ENCODE assay signal across 11 mouse cellular contexts in genomic region chr6:90709929-90710777, GRCm38 (mm10).
DNase-seq lines count a peak whose midpoint lies in the region; ATAC-seq and TF ChIP-seq lines count a peak whose summit lies in the region.
"Had no signal": no experiment of that assay in that cellular context is flagged by ENCODE, and none has a peak within 500 bp of the region (broad histone marks: within the 10 kb centered on the region; RNA-seq: fewer than 3 reads in every experiment).

No protein-coding gene starts in this region.

- peaks cover 58% of the 10 kb centered on the region for H3K4me1 ChIP-seq in intestine, embryonic 15.5 days (replicated peaks)
- H3K4me1 ChIP-seq in intestine, postnatal 0 days (replicated peaks; ENCODE audit: control insufficient read depth, insufficient read depth, low read length) = peaks cover 35% of the 10 kb centered on the region
- peaks cover 81% of the 10 kb centered on the region for H3K4me1 ChIP-seq in liver, embryonic 11.5 days (replicated peaks; ENCODE audit: control insufficient read depth, insufficient read depth, low read length)
- peaks cover 60% of the 10 kb centered on the region for H3K4me1 ChIP-seq in midbrain, embryonic 15.5 days

- WGBS in intestine, embryonic 15.5 days = 81% methylated on average over 9 of the region's 9 CpGs
- WGBS in intestine, postnatal 0 days = 78% methylated on average over 9 of the region's 9 CpGs
- WGBS in liver, embryonic 11.5 days = 70% methylated on average over 9 of the region's 9 CpGs
- 78% methylated on average over 9 of the region's 9 CpGs for WGBS in midbrain, embryonic 15.5 days

- H3K4me3 ChIP-seq in intestine, embryonic 15.5 days (replicated peaks) = no peak overlapping the region
- H3K4me3 ChIP-seq in intestine, postnatal 0 days (ENCODE audit: low read depth, low read length) = no peak overlapping the region
- 0 out of 2 replicates have a peak overlapping the region, but pooled peaks have one; percentile 1 for H3K4me3 ChIP-seq in liver, embryonic 11.5 days (ENCODE audit: low read depth, low read length)
- no peak overlapping the region for H3K4me3 ChIP-seq in midbrain, embryonic 15.5 days

- no peak overlapping the region for H3K27ac ChIP-seq in intestine, embryonic 15.5 days
- H3K27ac ChIP-seq in intestine, postnatal 0 days (ENCODE audit: low read depth, low read length) = no peak overlapping the region
- peak overlapping the region; percentile 85 for H3K27ac ChIP-seq in liver, embryonic 11.5 days (ENCODE audit: low read depth, low read length)
- H3K27ac ChIP-seq in midbrain, embryonic 15.5 days = no peak overlapping the region
- H3K27ac ChIP-seq: kidney, postnatal 0 days had no signal

- no peak for TF ChIP-seq CTCF in intestine, postnatal 0 days (IDR thresholded peaks at IDR 0.05; ENCODE audit: low read depth)

- no peaks in the 10 kb centered on the region for H3K36me3 ChIP-seq in intestine, embryonic 15.5 days
- H3K36me3 ChIP-seq in intestine, postnatal 0 days (ENCODE audit: control insufficient read depth, insufficient read depth) = no peaks in the 10 kb centered on the region
- H3K36me3 ChIP-seq in liver, embryonic 11.5 days (ENCODE audit: control insufficient read depth, insufficient read depth, low read length) = no peaks in the 10 kb centered on the region
- no peaks in the 10 kb centered on the region for H3K36me3 ChIP-seq in midbrain, embryonic 15.5 days (replicated peaks)

- H3K9me3 ChIP-seq in intestine, embryonic 15.5 days = no peaks in the 10 kb centered on the region
- H3K9me3 ChIP-seq in intestine, postnatal 0 days (ENCODE audit: control insufficient read depth) = no peaks in the 10 kb centered on the region
- H3K9me3 ChIP-seq in liver, embryonic 11.5 days (ENCODE audit: control insufficient read depth, low read length) = no peaks in the 10 kb centered on the region
- no peaks in the 10 kb centered on the region for H3K9me3 ChIP-seq in midbrain, embryonic 15.5 days

- DNase-seq in liver, embryonic 11.5 days (ENCODE audit: low spot score) = peak; percentile 59
- peak; percentile 69 to 83 for DNase-seq in spleen, postnatal 36 days (ENCODE audit: low spot score in 2 of 2)
- no peak for DNase-seq in gastrocnemius, postnatal 36 days
- DNase-seq: cerebellum, adult 8-10 months; lung, postnatal 14 days; right cerebral cortex, adult 18-20 months had no signal

- peak; percentile 22; the same call in 1 of the 2 replicates for ATAC-seq in intestine, embryonic 15.5 days
- ATAC-seq in intestine, postnatal 0 days = no peak
- ATAC-seq in erythroblast, adult 5-6 weeks (replicated peaks; ENCODE audit: low FRiP score, poor library complexity, severe bottlenecking) = peak; percentile 71
- ATAC-seq in liver, embryonic 11.5 days (replicated peaks; ENCODE audit: low FRiP score) = peak; percentile 95
- no peak for ATAC-seq in midbrain, embryonic 15.5 days (replicated peaks)

- H3K9ac ChIP-seq in intestine, embryonic 15.5 days = no peak overlapping the region
- no peak overlapping the region for H3K9ac ChIP-seq in intestine, postnatal 0 days (ENCODE audit: low read depth, low read length)
- H3K9ac ChIP-seq in liver, embryonic 11.5 days (ENCODE audit: low read depth, low read length) = peak overlapping the region; percentile 58
- H3K9ac ChIP-seq in midbrain, embryonic 15.5 days = no peak overlapping the region

- no peak overlapping the region for H3K4me2 ChIP-seq in intestine, embryonic 15.5 days (replicated peaks)
- no peak overlapping the region for H3K4me2 ChIP-seq in intestine, postnatal 0 days (replicated peaks; ENCODE audit: low read depth)
- peak overlapping the region; percentile 54 for H3K4me2 ChIP-seq in liver, embryonic 11.5 days
- no peak overlapping the region for H3K4me2 ChIP-seq in midbrain, embryonic 15.5 days

- intact Hi-C loops in gastrocnemius, postnatal 36 days (cut with DNase I) = no loop called here

- H3K27me3 ChIP-seq in intestine, embryonic 15.5 days (replicated peaks) = no peaks in the 10 kb centered on the region
- H3K27me3 ChIP-seq in intestine, postnatal 0 days (replicated peaks; ENCODE audit: control insufficient read depth, insufficient read depth, low read length) = no peaks in the 10 kb centered on the region
- H3K27me3 ChIP-seq in liver, embryonic 11.5 days (replicated peaks; ENCODE audit: control insufficient read depth, insufficient read depth, low read length) = no peaks in the 10 kb centered on the region
- no peaks in the 10 kb centered on the region for H3K27me3 ChIP-seq in midbrain, embryonic 15.5 days (replicated peaks)

Comparison
In these comparisons a context has a peak if more than half of its experiments do, and no peak if none do; other contexts are left out.
1. ATAC-seq: peak in intestine, embryonic 15.5 days (single experiment), erythroblast, adult 5-6 weeks (single experiment) and liver, embryonic 11.5 days (single experiment); none in intestine, postnatal 0 days (single experiment) and midbrain, embryonic 15.5 days (single experiment).
2. DNase-seq: peak in liver, embryonic 11.5 days (single experiment) and spleen, postnatal 36 days (2 of 2); none in gastrocnemius, postnatal 36 days (0 of 2).